Mouse (Mus musculus): ENCODE measurements around the gene AI661453. TPM values are rescaled to one million over a fixed set of nuclear protein-coding genes. Genes with fewer than 3 reads are reported as not detected.
A peak's percentile ranks its signal among the peaks of the same experiment; 100 is the strongest.

AI661453 gene
- total and polyA plus RNA-seq, 3 experiments = not detected

GRCm38 (mm10) chr17:47504941-47505346 lies 68.5 kb downstream of the AI661453 start, which contains the start of gene Ccnd3 (continued):
- TF ChIP-seq RAD21 (IDR thresholded peaks at IDR 0.05; ENCODE audit: low read depth, low read length) = no peak
- no peak for TF ChIP-seq POLR2AphosphoS2 (IDR thresholded peaks at IDR 0.05; ENCODE audit: low read length)

GRCm38 (mm10) chr17:47505566-47505965 lies 69.2 kb downstream of the AI661453 start:
- TF ChIP-seq USF2 (IDR thresholded peaks at IDR 0.05; ENCODE audit: borderline replicate concordance in 1 of 2, insufficient read depth in 1 of 2, low read depth in 1 of 2, low read length in 2 of 2) = no peak
- TF ChIP-seq MAX (IDR thresholded peaks at IDR 0.05; ENCODE audit: low read length) = no peak
- peak; percentile 97 for TF ChIP-seq ZKSCAN1 (IDR thresholded peaks at IDR 0.05; ENCODE audit: low read depth, low read length)
- 0 out of 2 replicates have a peak, but pooled peaks have one; percentile 8 for TF ChIP-seq MAZ (IDR thresholded peaks at IDR 0.05; ENCODE audit: low read depth, low read length)
- Histone ChIP-seq H3K9me3 (replicated peaks; ENCODE audit: insufficient read depth, low read length) (no peaks in the 10 kb centered on the region), H3K4me3 (ENCODE audit: control insufficient read depth in 1 of 2, insufficient read depth in 1 of 2, low read depth in 2 of 2, low read length in 2 of 2) (peak overlapping the region; percentile 62 to 63), H3K27me3 (ENCODE audit: control insufficient read depth in 1 of 2, insufficient read depth in 2 of 2, low read length in 2 of 2) (no peaks in the 10 kb centered on the region), H3K36me3 (ENCODE audit: control insufficient read depth in 1 of 2, insufficient read depth in 2 of 2, low read length in 2 of 2) (peaks cover under 1 to 14% of the 10 kb centered on the region in 2 experiments; a peak in 3 of 4 replicates), H3K27ac (ENCODE audit: control insufficient read depth, low read depth, low read length) (peak overlapping the region; percentile 58), H3K9ac (ENCODE audit: control insufficient read depth, low read depth, low read length, poor library complexity, severe bottlenecking) (peak overlapping the region; percentile 70), H3K4me1 (ENCODE audit: control insufficient read depth in 1 of 2, insufficient read depth in 2 of 2, low read length in 2 of 2) (peaks cover 8 to 49% of the 10 kb centered on the region in 2 experiments; a peak in 3 of 4 replicates), H3K79me2 (ENCODE audit: control insufficient read depth, insufficient read depth, low read length, poor library complexity) (peaks cover 5% of the 10 kb centered on the region)
- DNase-seq (ENCODE audit: low read depth, low spot score) = no peak

GRCm38 (mm10) chr17:47506042-47506441 lies 69.6 kb downstream of the AI661453 start:
- H3K9ac ChIP-seq (ENCODE audit: control insufficient read depth, low read depth, low read length, poor library complexity, severe bottlenecking) = no peak overlapping the region
- no peak overlapping the region for H3K27ac ChIP-seq (ENCODE audit: control insufficient read depth, low read depth, low read length)
- H3K9me3 ChIP-seq (replicated peaks; ENCODE audit: insufficient read depth, low read length) = no peaks in the 10 kb centered on the region
- H3K27me3 ChIP-seq (ENCODE audit: control insufficient read depth in 1 of 2, insufficient read depth in 2 of 2, low read length in 2 of 2) = no peaks in the 10 kb centered on the region
- peaks cover 3% of the 10 kb centered on the region for H3K79me2 ChIP-seq (ENCODE audit: control insufficient read depth, insufficient read depth, low read length, poor library complexity)
- DNase-seq (ENCODE audit: low read depth, low spot score) = no peak
- peaks cover 0 to 16% of the 10 kb centered on the region in 2 experiments; a peak in 2 of 4 replicates for H3K36me3 ChIP-seq (ENCODE audit: control insufficient read depth in 1 of 2, insufficient read depth in 2 of 2, low read length in 2 of 2)
- no peak overlapping the region for H3K4me3 ChIP-seq (ENCODE audit: control insufficient read depth in 1 of 2, insufficient read depth in 1 of 2, low read depth in 2 of 2, low read length in 2 of 2)
- TF ChIP-seq MAFK (IDR thresholded peaks at IDR 0.05; ENCODE audit: borderline replicate concordance, low read depth, low read length) (no peak), POLR2AphosphoS5 (IDR thresholded peaks at IDR 0.05; ENCODE audit: borderline replicate concordance, low read depth, low read length) (no peak), RAD21 (IDR thresholded peaks at IDR 0.05; ENCODE audit: low read depth, low read length) (no peak), CHD1 (IDR thresholded peaks at IDR 0.05; ENCODE audit: low read depth, low read length) (no peak), POLR2AphosphoS2 (IDR thresholded peaks at IDR 0.05; ENCODE audit: low read length) (no peak), ELF1 (IDR thresholded peaks at IDR 0.05; ENCODE audit: low read depth, low read length) (no peak), NELFE (IDR thresholded peaks at IDR 0.05; ENCODE audit: low read depth, low read length) (no peak), GABPA (IDR thresholded peaks at IDR 0.05; ENCODE audit: low read depth, low read length) (no peak), CHD2 (IDR thresholded peaks at IDR 0.05; ENCODE audit: low read length) (no peak), KAT2A (conservative IDR thresholded peaks at IDR 0.05; ENCODE audit: low read depth, low read length) (no peak), MYC (IDR thresholded peaks at IDR 0.05; ENCODE audit: low read depth, low read length) (no peak), EP300 (IDR thresholded peaks at IDR 0.05; ENCODE audit: low read depth in 1 of 2, low read length in 2 of 2) (no peak), USF1 (IDR thresholded peaks at IDR 0.05; ENCODE audit: low read depth, low read length) (no peak), ZMIZ1 (IDR thresholded peaks at IDR 0.05; ENCODE audit: low read depth, low read length) (no peak), RCOR1 (IDR thresholded peaks at IDR 0.05; ENCODE audit: low read depth, low read length) (no peak), CTCF (IDR thresholded peaks at IDR 0.05 in 2 of 3, conservative IDR thresholded peaks at IDR 0.05 in 1 of 3; ENCODE audit: control insufficient read depth in 1 of 3, insufficient read depth in 1 of 3, low read depth in 2 of 3, low read length in 3 of 3, poor library complexity in 1 of 3, severe bottlenecking in 1 of 3) (no peak)
- H3K4me1 ChIP-seq (ENCODE audit: control insufficient read depth in 1 of 2, insufficient read depth in 2 of 2, low read length in 2 of 2) = peaks cover 8 to 46% of the 10 kb centered on the region in 2 experiments; a peak in 3 of 4 replicates
